In genomic region chr2:22588673-22589381, GRCm38 (mm10) we compare ENCODE assay signal across 9 mouse cellular contexts. TPM values are rescaled to one million over a fixed set of nuclear protein-coding genes. Genes with fewer than 3 reads are reported as not detected.
A peak's percentile ranks its signal among the peaks of the same experiment; 100 is the strongest.
DNase-seq lines count a peak whose midpoint lies in the region; ATAC-seq and TF ChIP-seq lines count a peak whose summit lies in the region.
"Not testable (repeated sequence)": the region's sequence is repeated elsewhere in the genome, so short reads cannot be mapped to it uniquely, and the experiment has no call there.
"Had no signal": no experiment of that assay in that cellular context is flagged by ENCODE, and none has a peak within 500 bp of the region (broad histone marks: within the 10 kb centered on the region; RNA-seq: fewer than 3 reads in every experiment).

No protein-coding gene starts in this region.

- TF ChIP-seq POLR2A in MEL (IDR thresholded peaks at IDR 0.05; ENCODE audit: control insufficient read depth in 1 of 2, insufficient read depth in 1 of 2, low read depth in 1 of 2, low read length in 2 of 2, poor library complexity in 1 of 2) = not testable (repeated sequence)

- peak; percentile 4 for DNase-seq in MEL (ENCODE audit: low read depth, low spot score)
- DNase-seq in forebrain, postnatal 0 days; liver, postnatal 0 days; stomach, postnatal 0 days (ENCODE audit: low spot score): not testable (repeated sequence)
- peak; percentile 5 for DNase-seq in kidney, postnatal 0 days (ENCODE audit: low spot score)

- not testable (repeated sequence) for TF ChIP-seq RAD21 in MEL (IDR thresholded peaks at IDR 0.05; ENCODE audit: low read depth, low read length)

- H3K4me2 ChIP-seq in embryonic facial prominence, embryonic 12.5 days (replicated peaks); forebrain, postnatal 0 days (ENCODE audit: low read depth); hindbrain, embryonic 13.5 days; kidney, postnatal 0 days (ENCODE audit: low read length); liver, postnatal 0 days (ENCODE audit: low read depth, low read length); midbrain, embryonic 16.5 days (ENCODE audit: low read length); stomach, postnatal 0 days (replicated peaks; ENCODE audit: low read depth): not testable (repeated sequence)

- not testable (repeated sequence) for H3K9me3 ChIP-seq in MEL (replicated peaks; ENCODE audit: insufficient read depth, low read length); embryonic facial prominence, embryonic 12.5 days; forebrain, postnatal 0 days (ENCODE audit: low read length); hindbrain, embryonic 13.5 days; kidney, postnatal 0 days (replicated peaks; ENCODE audit: low read length); liver, postnatal 0 days (ENCODE audit: low read length); midbrain, embryonic 16.5 days (replicated peaks; ENCODE audit: control insufficient read depth, low read length, poor library complexity, severe bottlenecking); stomach, postnatal 0 days (ENCODE audit: control insufficient read depth, low read length)

- TF ChIP-seq CTCF in MEL (IDR thresholded peaks at IDR 0.05 in 2 of 3, conservative IDR thresholded peaks at IDR 0.05 in 1 of 3; ENCODE audit: control insufficient read depth in 1 of 3, insufficient read depth in 1 of 3, low read depth in 2 of 3, low read length in 3 of 3, poor library complexity in 1 of 3, severe bottlenecking in 1 of 3); forebrain, postnatal 0 days (IDR thresholded peaks at IDR 0.05; ENCODE audit: low read depth); kidney, postnatal 0 days (IDR thresholded peaks at IDR 0.05; ENCODE audit: low read depth); liver, postnatal 0 days (IDR thresholded peaks at IDR 0.05; ENCODE audit: low read depth); stomach, postnatal 0 days (IDR thresholded peaks at IDR 0.05; ENCODE audit: low read depth): not testable (repeated sequence)

- not testable (repeated sequence) for H3K27ac ChIP-seq in MEL (ENCODE audit: control insufficient read depth, low read depth, low read length); embryonic facial prominence, embryonic 12.5 days; forebrain, postnatal 0 days (ENCODE audit: low read depth, low read length); hindbrain, embryonic 13.5 days; kidney, postnatal 0 days; liver, postnatal 0 days (ENCODE audit: low read depth); midbrain, embryonic 16.5 days (ENCODE audit: low read length); stomach, postnatal 0 days (replicated peaks)

- H3K36me3 ChIP-seq in MEL (ENCODE audit: control insufficient read depth in 1 of 2, insufficient read depth in 2 of 2, low read length in 2 of 2); embryonic facial prominence, embryonic 12.5 days; forebrain, postnatal 0 days (ENCODE audit: insufficient read depth); hindbrain, embryonic 13.5 days; kidney, postnatal 0 days (ENCODE audit: insufficient read depth, low read length); liver, postnatal 0 days (replicated peaks; ENCODE audit: insufficient read depth, low read length); midbrain, embryonic 16.5 days (ENCODE audit: control insufficient read depth, insufficient read depth, low read length); stomach, postnatal 0 days (ENCODE audit: control insufficient read depth, insufficient read depth, low read length): not testable (repeated sequence)

- H3K4me1 ChIP-seq in MEL (ENCODE audit: control insufficient read depth in 1 of 2, insufficient read depth in 2 of 2, low read length in 2 of 2); embryonic facial prominence, embryonic 12.5 days; forebrain, postnatal 0 days (ENCODE audit: insufficient read depth); hindbrain, embryonic 13.5 days (replicated peaks); kidney, postnatal 0 days (replicated peaks; ENCODE audit: insufficient read depth, low read length); liver, postnatal 0 days (ENCODE audit: insufficient read depth); midbrain, embryonic 16.5 days (ENCODE audit: control insufficient read depth, insufficient read depth, low read length); stomach, postnatal 0 days (replicated peaks; ENCODE audit: control insufficient read depth, insufficient read depth): not testable (repeated sequence)

- TF ChIP-seq EP300 in MEL (IDR thresholded peaks at IDR 0.05; ENCODE audit: low read depth in 1 of 2, low read length in 2 of 2); liver, postnatal 0 days (IDR thresholded peaks at IDR 0.05; ENCODE audit: low read depth); stomach, postnatal 0 days (optimal IDR thresholded peaks at IDR 0.05): not testable (repeated sequence)

- H3K4me3 ChIP-seq in MEL (ENCODE audit: control insufficient read depth in 1 of 2, insufficient read depth in 1 of 2, low read depth in 2 of 2, low read length in 2 of 2); embryonic facial prominence, embryonic 12.5 days; forebrain, postnatal 0 days (ENCODE audit: low read depth, low read length); hindbrain, embryonic 13.5 days; kidney, postnatal 0 days (replicated peaks; ENCODE audit: low read depth, low read length); liver, postnatal 0 days (ENCODE audit: low read depth, low read length); midbrain, embryonic 16.5 days (ENCODE audit: low read depth, low read length); stomach, postnatal 0 days (ENCODE audit: low read depth, low read length): not testable (repeated sequence)

- H3K9ac ChIP-seq in MEL (ENCODE audit: control insufficient read depth, low read depth, low read length, poor library complexity, severe bottlenecking); embryonic facial prominence, embryonic 12.5 days; forebrain, postnatal 0 days; hindbrain, embryonic 13.5 days; kidney, postnatal 0 days (ENCODE audit: low read depth, low read length); liver, postnatal 0 days (replicated peaks); midbrain, embryonic 16.5 days (ENCODE audit: low read depth, low read length); stomach, postnatal 0 days (ENCODE audit: low read length): not testable (repeated sequence)

- peak; percentile 98 for ATAC-seq in embryonic facial prominence, embryonic 12.5 days (ENCODE audit: insufficient number of reproducible peaks, insufficient read depth, low FRiP score, low TSS enrichment)
- ATAC-seq in forebrain, postnatal 0 days = peak; percentile 90
- ATAC-seq in hindbrain, embryonic 13.5 days (ENCODE audit: low FRiP score) = peak; percentile 96
- peak; percentile 93 for ATAC-seq in kidney, postnatal 0 days (replicated peaks; ENCODE audit: low FRiP score, low read depth)
- ATAC-seq in liver, postnatal 0 days = peak; percentile 77
- peak; percentile 96 for ATAC-seq in midbrain, embryonic 16.5 days
- ATAC-seq in stomach, postnatal 0 days (ENCODE audit: low FRiP score, low TSS enrichment) = peak; percentile 93

- not testable (repeated sequence) for H3K27me3 ChIP-seq in MEL (ENCODE audit: control insufficient read depth in 1 of 2, insufficient read depth in 2 of 2, low read length in 2 of 2); embryonic facial prominence, embryonic 12.5 days; forebrain, postnatal 0 days (ENCODE audit: insufficient read depth, low read length); hindbrain, embryonic 13.5 days; kidney, postnatal 0 days (ENCODE audit: insufficient read depth, low read length); liver, postnatal 0 days (ENCODE audit: insufficient read depth, low read length); midbrain, embryonic 16.5 days (ENCODE audit: control insufficient read depth, insufficient read depth, low read depth, low read length); stomach, postnatal 0 days (ENCODE audit: control insufficient read depth, insufficient read depth, low read length)

- H3K79me2 ChIP-seq in MEL (ENCODE audit: control insufficient read depth, insufficient read depth, low read length, poor library complexity) = not testable (repeated sequence)

- WGBS in embryonic facial prominence, embryonic 12.5 days = 75% methylated on average over 12 of the region's 12 CpGs
- 66% methylated on average over 12 of the region's 12 CpGs for WGBS in forebrain, postnatal 0 days
- 69% methylated on average over 12 of the region's 12 CpGs for WGBS in hindbrain, embryonic 13.5 days
- 66% methylated on average over 12 of the region's 12 CpGs for WGBS in kidney, postnatal 0 days
- 55% methylated on average over 12 of the region's 12 CpGs for WGBS in liver, postnatal 0 days (ENCODE audit: insufficient replicate concordance)
- 68% methylated on average over 12 of the region's 12 CpGs for WGBS in midbrain, embryonic 16.5 days
- WGBS in stomach, postnatal 0 days = 65% methylated on average over 12 of the region's 12 CpGs

RNA-seq across cellular contexts. Expression of gene Gad2, which starts 33.2 kb away (rescaled TPM):
- 0.04 and 0.07 TPM in 2 replicates for total RNA-seq in MEL (2012; rRNA removed)
- under 1 TPM in 1 of 2 experiments, not detected in 1; 0.01 TPM for polyA plus RNA-seq in MEL (2012; ENCODE audit: insufficient read depth in 1 of 2, insufficient read length in 2 of 2, low read depth in 1 of 2, low replicate concordance in 2 of 2, missing spikeins in 1 of 2)
- polyA plus RNA-seq in embryonic facial prominence, embryonic 12.5 days (2016; fragmentation: Nextera tagmentation; extraction: Ambion mirVana) = 2.4 and 2.6 TPM in 2 replicates
- total RNA-seq in forebrain, postnatal 0 days (2014; rRNA removed) = 41.6 and 50.7 TPM in 2 replicates
- 34.6 and 50.5 TPM in 2 replicates for polyA plus RNA-seq in forebrain, postnatal 0 days (2015; fragmentation: Nextera tagmentation; extraction: Ambion mirVana)
- polyA plus RNA-seq in hindbrain, embryonic 13.5 days (2015; fragmentation: Nextera tagmentation; extraction: Ambion mirVana) = 62.9 and 68.3 TPM in 2 replicates
- polyA plus RNA-seq in kidney, postnatal 0 days (2015; fragmentation: Nextera tagmentation; extraction: Ambion mirVana) = not detected in 2 replicates
- polyA plus RNA-seq in liver, postnatal 0 days (2015; fragmentation: Nextera tagmentation; extraction: Ambion mirVana) = not detected in 2 replicates
- 64.1 TPM in 2 replicates for polyA plus RNA-seq in midbrain, embryonic 16.5 days (2015; fragmentation: Nextera tagmentation; extraction: Ambion mirVana)
- 0.05 and 0.07 TPM in 2 replicates for polyA plus RNA-seq in stomach, postnatal 0 days (2015; fragmentation: Nextera tagmentation; extraction: Ambion mirVana)
- total RNA-seq: adrenal gland, postnatal 25 days had no signal
